Mouse (Mus musculus): ENCODE results near the gene Nfkbia. TPM values are rescaled to one million over a fixed set of nuclear protein-coding genes. Genes with fewer than 3 reads are reported as not detected.

The Nfkbia gene
- total RNA-seq (2014; rRNA removed) (52.4 and 79.0 TPM in 2 replicates), polyA plus RNA-seq (2015; fragmentation: Nextera tagmentation; extraction: Ambion mirVana) (81.5 and 86.6 TPM in 2 replicates)

GRCm38 (mm10) chr12:55492184-55492898 is at the start of gene Nfkbia:
TSS of gene Nfkbia (minus strand) at chr12:55492647.
- DNase-seq (ENCODE audit: low spot score): peak; percentile 91
- ATAC-seq: peak; percentile 89
- under 1% methylated on average over 51 of the region's 58 CpGs for WGBS

GRCm38 (mm10) chr12:55539157-55539556 is 46.7 kb upstream of the Nfkbia start:
- H3K27me3 ChIP-seq (ENCODE audit: insufficient read depth, low read length): no peaks in the 10 kb centered on the region
- 53% methylated on average over 8 of the region's 8 CpGs for WGBS
- H3K4me2 ChIP-seq (ENCODE audit: low read depth, low read length): no peak overlapping the region
- no peaks in the 10 kb centered on the region for H3K36me3 ChIP-seq (ENCODE audit: insufficient read depth, low read length)
- DNase-seq (ENCODE audit: low spot score): no peak
- no peak for TF ChIP-seq CTCF (IDR thresholded peaks at IDR 0.05; ENCODE audit: low read depth)
- H3K27ac ChIP-seq: no peak overlapping the region
- ATAC-seq: no peak
- H3K4me1 ChIP-seq (ENCODE audit: insufficient read depth, low read length): 0 out of 2 replicates have a peak, but pooled peaks cover 4% of the 10 kb centered on the region
- no peak overlapping the region for H3K9ac ChIP-seq (replicated peaks; ENCODE audit: low read length)
- H3K4me3 ChIP-seq (ENCODE audit: low read length): no peak overlapping the region
- H3K9me3 ChIP-seq (ENCODE audit: low read length): no peaks in the 10 kb centered on the region

More at GRCm38 (mm10) chr12:55492184-55492898, at the start of gene Nfkbia:
- Histone ChIP-seq H3K4me2 (ENCODE audit: low read depth, low read length) (peak within 1 kb of the TSS; percentile 89), H3K4me1 (ENCODE audit: insufficient read depth, low read length) (0 out of 2 replicates have a peak, but pooled peaks cover 8% of the 10 kb centered on the region), H3K9me3 (ENCODE audit: low read length) (no peaks in the 10 kb centered on the region), H3K4me3 (ENCODE audit: low read length) (peak within 1 kb of the TSS; percentile 96), H3K27ac (peak within 1 kb of the TSS; percentile 99), H3K36me3 (ENCODE audit: insufficient read depth, low read length) (peaks cover 9% of the 10 kb centered on the region; the same call in 1 of the 2 replicates), H3K9ac (replicated peaks; ENCODE audit: low read length) (peak within 1 kb of the TSS; percentile 95), H3K27me3 (ENCODE audit: insufficient read depth, low read length) (no peaks in the 10 kb centered on the region)
- peak; percentile 48; the same call in 1 of the 2 replicates for TF ChIP-seq CTCF (IDR thresholded peaks at IDR 0.05; ENCODE audit: low read depth)

GRCm38 (mm10) chr12:55538328-55538971 is 46.0 kb upstream of the Nfkbia start:
- no peaks in the 10 kb centered on the region for H3K36me3 ChIP-seq (ENCODE audit: insufficient read depth, low read length)
- ATAC-seq (peak; percentile 75), DNase-seq (ENCODE audit: low spot score) (no peak)
- H3K4me2 ChIP-seq (ENCODE audit: low read depth, low read length): no peak overlapping the region
- no peaks in the 10 kb centered on the region for H3K27me3 ChIP-seq (ENCODE audit: insufficient read depth, low read length)
- no peak overlapping the region for H3K27ac ChIP-seq
- TF ChIP-seq CTCF (IDR thresholded peaks at IDR 0.05; ENCODE audit: low read depth): no peak
- H3K4me3 ChIP-seq (ENCODE audit: low read length): no peak overlapping the region
- no peaks in the 10 kb centered on the region for H3K9me3 ChIP-seq (ENCODE audit: low read length)
- 0 out of 2 replicates have a peak, but pooled peaks cover 4% of the 10 kb centered on the region for H3K4me1 ChIP-seq (ENCODE audit: insufficient read depth, low read length)
- no peak overlapping the region for H3K9ac ChIP-seq (replicated peaks; ENCODE audit: low read length)
- 77% methylated on average over 1 of the region's 1 CpGs for WGBS

- no peak for TF ChIP-seq CTCF (IDR thresholded peaks at IDR 0.05; ENCODE audit: low read depth)
- Histone ChIP-seq H3K4me3 (ENCODE audit: low read length) (no peak overlapping the region), H3K27ac (no peak overlapping the region), H3K36me3 (ENCODE audit: insufficient read depth, low read length) (no peaks in the 10 kb centered on the region), H3K27me3 (ENCODE audit: insufficient read depth, low read length) (no peaks in the 10 kb centered on the region), H3K9me3 (ENCODE audit: low read length) (no peaks in the 10 kb centered on the region), H3K4me2 (ENCODE audit: low read depth, low read length) (no peak overlapping the region), H3K9ac (replicated peaks; ENCODE audit: low read length) (no peak overlapping the region), H3K4me1 (ENCODE audit: insufficient read depth, low read length) (0 out of 2 replicates have a peak, but pooled peaks cover 4% of the 10 kb centered on the region)
- no peak for ATAC-seq
- WGBS: 42% methylated on average over 7 of the region's 7 CpGs
- DNase-seq (ENCODE audit: low spot score): no peak
Measured at GRCm38 (mm10) chr12:55537742-55538141, 45.3 kb upstream of the Nfkbia start.

- TF ChIP-seq CTCF (IDR thresholded peaks at IDR 0.05; ENCODE audit: low read depth): no peak
Measured at GRCm38 (mm10) chr12:55536537-55537135, 44.2 kb upstream of the Nfkbia start.

GRCm38 (mm10) chr12:55526983-55527752 is 34.7 kb upstream of the Nfkbia start:
- H3K4me2 ChIP-seq (ENCODE audit: low read depth, low read length): peak overlapping the region; percentile 21; the same call in 1 of the 2 replicates
- peak; percentile 61 for ATAC-seq
- H3K36me3 ChIP-seq (ENCODE audit: insufficient read depth, low read length): no peaks in the 10 kb centered on the region
- H3K27me3 ChIP-seq (ENCODE audit: insufficient read depth, low read length): no peaks in the 10 kb centered on the region
- peak; percentile 75 for DNase-seq (ENCODE audit: low spot score)
- no peak overlapping the region for H3K27ac ChIP-seq
- H3K9ac ChIP-seq (replicated peaks; ENCODE audit: low read length): no peak overlapping the region
- TF ChIP-seq CTCF (IDR thresholded peaks at IDR 0.05; ENCODE audit: low read depth): peak; percentile 14; the same call in 1 of the 2 replicates
- no peak overlapping the region for H3K4me3 ChIP-seq (ENCODE audit: low read length)
- no peaks in the 10 kb centered on the region for H3K9me3 ChIP-seq (ENCODE audit: low read length)
- WGBS: 39% methylated on average over 15 of the region's 15 CpGs
- H3K4me1 ChIP-seq (ENCODE audit: insufficient read depth, low read length): no peaks in the 10 kb centered on the region

More at GRCm38 (mm10) chr12:55536537-55537135, 44.2 kb upstream of the Nfkbia start:
- ATAC-seq (peak; percentile 79), DNase-seq (ENCODE audit: low spot score) (peak; percentile 62)
- no peak overlapping the region for H3K9ac ChIP-seq (replicated peaks; ENCODE audit: low read length)
- no peaks in the 10 kb centered on the region for H3K36me3 ChIP-seq (ENCODE audit: insufficient read depth, low read length)
- no peaks in the 10 kb centered on the region for H3K27me3 ChIP-seq (ENCODE audit: insufficient read depth, low read length)
- H3K27ac ChIP-seq: no peak overlapping the region
- H3K4me2 ChIP-seq (ENCODE audit: low read depth, low read length): peak overlapping the region; percentile 35
- H3K4me1 ChIP-seq (ENCODE audit: insufficient read depth, low read length): 0 out of 2 replicates have a peak, but pooled peaks cover 4% of the 10 kb centered on the region
- H3K9me3 ChIP-seq (ENCODE audit: low read length): no peaks in the 10 kb centered on the region
- 6% methylated on average over 14 of the region's 14 CpGs for WGBS
- H3K4me3 ChIP-seq (ENCODE audit: low read length): no peak overlapping the region

Measured in hindbrain, postnatal 0 days (tissue).